Mouse (Mus musculus) liver, embryonic 12.5 days (tissue): Measurements from ENCODE around the gene Cd300ld2. TPM values are rescaled to one million over a fixed set of nuclear protein-coding genes. Genes with fewer than 3 reads are reported as not detected.

ENCODE experiments used
- ATAC-seq: fragments of 200-750 bp; cut with Nextera tagmentation; 2 replicates; pipeline ENCODE4 v1.8.0; 2017; ENCODE audit warnings: moderate number of reproducible peaks, mild to moderate bottlenecking, moderate library complexity
- H3K27ac ChIP-seq: fragments of 300-500 bp; sonication (generic); 2 replicates; pipeline ENCODE4 v1.5.1; 2016; ENCODE audit warnings: mild to moderate bottlenecking
- H3K27me3 ChIP-seq: fragments of 300-500 bp; sonication (generic); replicated peaks from 2 replicates; pipeline ENCODE4 v1.6.1; 2016; ENCODE audit warnings: mild to moderate bottlenecking, moderate library complexity
- H3K36me3 ChIP-seq: fragments of 300-500 bp; sonication (generic); 2 replicates; pipeline ENCODE4 v1.6.1; 2016; ENCODE audit warnings: mild to moderate bottlenecking, moderate library complexity
- H3K4me1 ChIP-seq: fragments of 300-500 bp; sonication (generic); 2 replicates; pipeline ENCODE4 v1.6.1; 2016
- H3K4me2 ChIP-seq: fragments of 300-500 bp; sonication (generic); 2 replicates; pipeline ENCODE4 v1.6.1; 2016; ENCODE audit warnings: mild to moderate bottlenecking, moderate library complexity
- H3K4me3 ChIP-seq: fragments of 300-500 bp; sonication (generic); 2 replicates; pipeline ENCODE4 v1.5.1; 2016; ENCODE audit warnings: mild to moderate bottlenecking, moderate library complexity
- H3K9ac ChIP-seq: fragments of 300-500 bp; sonication (generic); 2 replicates; pipeline ENCODE4 v1.6.1; 2016; ENCODE audit warnings: mild to moderate bottlenecking, moderate library complexity
- H3K9me3 ChIP-seq: fragments of 300-500 bp; sonication (generic); replicated peaks from 2 replicates; pipeline ENCODE4 v1.6.1; 2016; ENCODE audit warnings: mild to moderate bottlenecking, moderate library complexity
- WGBS: fragments of 180-500 bp; shearing (Covaris S2); methylation state at CpG from one replicate; pipeline ENCODE4 v1.1.7; 2016; ENCODE audit not compliant: insufficient replicate concordance; 5-methylcytosine and 5-hydroxymethylcytosine counted together
- polyA plus RNA-seq: library from polyadenylated mRNA; unstranded; fragments of >200 nt; fragmentation: Nextera tagmentation; extraction: Ambion mirVana; gene quantifications from 2 replicates; pipeline ENCODE4 v1.2.1, GENCODE M21; 2016

Gene Cd300ld2
- polyA plus RNA-seq, 1 experiment from 2014 or later = not detected

GRCm38 (mm10) chr11:115001474-115002040 is 14.4 kb downstream of the Cd300ld2 start, which contains the start of gene Cd300c2:
TSS of gene Cd300c2 (minus strand) at chr11:115001880.
- H3K27ac ChIP-seq = no peak within 1 kb of the TSS

DNA sequence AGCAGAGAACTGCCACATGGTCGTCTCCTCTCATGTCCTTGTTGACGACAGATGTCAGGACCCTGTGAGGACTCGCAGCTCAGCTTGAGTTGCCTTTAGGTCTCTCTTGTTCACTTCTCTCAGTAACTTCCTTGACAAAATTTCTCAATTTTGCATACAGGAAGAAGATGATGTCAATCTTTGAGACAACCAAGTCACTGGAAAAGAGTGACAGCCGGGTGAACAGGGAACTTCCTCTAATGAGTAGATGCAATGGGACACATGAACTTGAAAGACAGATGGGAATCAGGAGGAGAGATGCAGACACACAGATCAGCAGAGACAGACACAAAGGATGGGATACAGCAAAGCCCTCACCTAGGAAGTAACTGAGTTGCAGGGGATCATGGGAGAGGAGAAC is 26.2 kb downstream of the Cd300ld2 start, which contains the start of gene Cd300ld:
Gene Cd300ld (minus strand): TSS at position 130 of the 400 bp plus-strand sequence.
- H3K9me3 ChIP-seq = no peaks in the 10 kb centered on the region
- WGBS = 41% methylated on average over 4 of the region's 4 CpGs
- H3K4me3 ChIP-seq = no peak within 1 kb of the TSS
- ATAC-seq = no peak
- H3K27me3 ChIP-seq = no peaks in the 10 kb centered on the region
- H3K27ac ChIP-seq = no peak within 1 kb of the TSS
- H3K9ac ChIP-seq = no peak within 1 kb of the TSS
- no peaks in the 10 kb centered on the region for H3K36me3 ChIP-seq
- no peaks in the 10 kb centered on the region for H3K4me1 ChIP-seq
- H3K4me2 ChIP-seq = no peak within 1 kb of the TSS

More at GRCm38 (mm10) chr11:115001474-115002040, 14.4 kb downstream of the Cd300ld2 start, which contains the start of gene Cd300c2:
- Histone ChIP-seq H3K36me3 (no peaks in the 10 kb centered on the region), H3K9ac (no peak within 1 kb of the TSS), H3K4me3 (no peak within 1 kb of the TSS), H3K9me3 (no peaks in the 10 kb centered on the region), H3K27me3 (no peaks in the 10 kb centered on the region; the same call in 1 of the 2 replicates), H3K4me1 (no peaks in the 10 kb centered on the region), H3K4me2 (no peak within 1 kb of the TSS)
- no peak for ATAC-seq
- WGBS = 37% methylated on average over 7 of the region's 7 CpGs

- Histone ChIP-seq H3K27ac (no peak overlapping the region), H3K9ac (no peak overlapping the region)
- WGBS = 58% methylated on average over 4 of the region's 4 CpGs
These were observed 34.1 kb downstream of the Cd300ld2 start for GRCm38 (mm10) chr11:114981866-114982265.

DNA sequence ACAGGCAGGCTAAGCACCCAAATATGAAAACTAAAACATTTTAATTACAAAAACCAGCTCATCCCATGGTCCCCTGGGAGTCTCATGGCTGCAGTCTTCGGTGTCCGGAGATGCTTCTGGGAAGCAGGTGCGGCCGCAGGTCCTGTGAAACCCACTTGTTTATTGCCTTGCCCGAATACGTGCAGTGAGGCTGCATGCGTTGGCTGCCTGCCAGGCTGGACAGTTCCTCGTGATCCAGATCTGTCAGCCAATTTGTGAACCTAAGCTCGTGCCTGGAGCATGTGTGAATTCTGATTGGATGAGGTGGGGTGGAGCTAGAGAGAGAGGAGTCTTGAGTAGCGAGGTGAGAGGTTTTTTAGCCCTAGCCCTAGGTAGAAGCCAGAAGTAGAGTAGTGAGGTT is 43.3 kb downstream of the Cd300ld2 start:
- Histone ChIP-seq H3K9me3 (peaks cover 19% of the 10 kb centered on the region), H3K4me1 (no peaks in the 10 kb centered on the region), H3K4me2 (no peak overlapping the region), H3K27me3 (no peaks in the 10 kb centered on the region), H3K27ac (no peak overlapping the region), H3K36me3 (no peaks in the 10 kb centered on the region), H3K4me3 (no peak overlapping the region), H3K9ac (no peak overlapping the region)
- no peak for ATAC-seq
- WGBS = 80% methylated on average over 10 of the region's 10 CpGs

More at GRCm38 (mm10) chr11:114981866-114982265, 34.1 kb downstream of the Cd300ld2 start:
- no peak for ATAC-seq
- Histone ChIP-seq H3K4me2 (no peak overlapping the region), H3K4me3 (no peak overlapping the region), H3K27me3 (no peaks in the 10 kb centered on the region), H3K9me3 (peaks cover 21% of the 10 kb centered on the region), H3K36me3 (no peaks in the 10 kb centered on the region), H3K4me1 (no peaks in the 10 kb centered on the region)

- WGBS = 55% methylated on average over 9 of the region's 9 CpGs
- Histone ChIP-seq H3K4me3 (no peak within 1 kb of the TSS), H3K9ac (no peak within 1 kb of the TSS), H3K36me3 (no peaks in the 10 kb centered on the region), H3K27me3 (no peaks in the 10 kb centered on the region), H3K4me2 (no peak within 1 kb of the TSS), H3K27ac (no peak within 1 kb of the TSS), H3K9me3 (peaks cover 10% of the 10 kb centered on the region; the same call in 1 of the 2 replicates), H3K4me1 (no peaks in the 10 kb centered on the region)
- ATAC-seq = no peak
These were observed 47.2 kb downstream of the Cd300ld2 start, which contains the start of gene Cd300c for GRCm38 (mm10) chr11:114968752-114969207. TSS of gene Cd300c (minus strand) at chr11:114969157.

DNA sequence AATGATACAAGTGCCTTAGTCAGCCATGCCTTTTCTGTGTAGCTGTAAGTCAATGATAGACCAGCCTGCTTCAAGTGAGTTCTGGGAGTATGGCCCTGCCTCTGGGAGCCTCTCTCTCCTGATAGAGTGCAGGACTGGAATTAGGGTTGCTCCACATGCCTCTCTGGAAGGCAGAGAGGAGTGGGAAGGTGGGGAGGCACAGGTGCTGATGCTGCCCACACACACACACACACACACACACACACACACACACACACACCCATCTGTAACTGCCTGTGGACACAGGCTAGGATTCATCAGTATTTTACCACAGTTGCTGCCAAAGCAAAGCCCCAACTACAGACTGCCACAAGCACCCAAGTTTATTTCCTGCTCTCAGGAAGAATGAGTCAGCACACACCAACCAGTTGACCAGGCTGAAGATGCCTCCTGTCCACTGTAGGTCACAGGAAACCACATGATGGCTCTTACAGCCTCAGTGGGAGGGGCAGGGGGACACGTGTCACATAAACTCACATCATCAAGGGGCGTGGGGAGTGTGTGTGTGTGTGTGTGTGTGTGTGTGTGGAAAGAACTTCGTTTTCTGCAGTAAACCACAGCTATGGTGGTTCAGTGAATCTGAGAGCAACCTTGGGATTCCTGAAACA is 50.7 kb downstream of the Cd300ld2 start:
- ATAC-seq = no peak
- WGBS = 10% methylated on average over 3 of the region's 3 CpGs
- no peak overlapping the region for H3K4me2 ChIP-seq
- H3K9me3 ChIP-seq = no peaks in the 10 kb centered on the region
- H3K27ac ChIP-seq = no peak overlapping the region
- H3K27me3 ChIP-seq = no peaks in the 10 kb centered on the region
- H3K4me3 ChIP-seq = no peak overlapping the region
- no peaks in the 10 kb centered on the region for H3K36me3 ChIP-seq
- H3K4me1 ChIP-seq = peaks cover 11% of the 10 kb centered on the region
- no peak overlapping the region for H3K9ac ChIP-seq

DNA sequence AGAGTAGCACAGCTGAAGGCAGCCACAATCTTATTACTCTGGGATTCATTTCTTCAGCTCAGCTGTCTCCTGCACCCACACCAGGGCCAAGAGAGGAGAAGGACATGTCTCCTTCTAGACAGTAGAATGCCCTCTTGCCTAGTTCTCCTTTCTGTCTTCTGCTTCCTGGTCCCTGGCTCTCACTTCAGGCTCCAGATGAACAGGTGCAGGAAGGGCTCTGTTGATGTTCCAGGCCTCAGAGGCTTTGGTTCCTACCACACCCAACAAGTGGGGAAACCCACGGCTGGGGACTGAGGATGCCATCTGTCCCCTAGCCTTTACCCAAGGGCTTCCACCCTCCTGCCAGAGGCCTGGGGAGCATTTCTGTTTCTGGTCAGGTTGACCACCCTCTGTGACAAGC is 55.6 kb downstream of the Cd300ld2 start:
- 17% methylated on average over 1 of the region's 1 CpGs for WGBS

More for the DNA sequence above, 55.6 kb downstream of the Cd300ld2 start:
- H3K9me3 ChIP-seq = no peaks in the 10 kb centered on the region
- H3K4me1 ChIP-seq = peaks cover 11% of the 10 kb centered on the region
- no peak overlapping the region for H3K4me2 ChIP-seq
- H3K27me3 ChIP-seq = no peaks in the 10 kb centered on the region
- no peak overlapping the region for H3K9ac ChIP-seq
- no peaks in the 10 kb centered on the region for H3K36me3 ChIP-seq
- H3K27ac ChIP-seq = no peak overlapping the region
- no peak overlapping the region for H3K4me3 ChIP-seq
- no peak for ATAC-seq

Other genes with a start within 250 kb of the Cd300ld2 start
- not detected in 2 replicates for gene Btbd17, start 220.2 kb downstream of the Cd300ld2 start, polyA plus RNA-seq
- gene Gpr142, start 217.3 kb downstream of the Cd300ld2 start, polyA plus RNA-seq = not detected in 2 replicates
- 14.3 TPM in 2 replicates for gene Gprc5c, start 165.0 kb downstream of the Cd300ld2 start, polyA plus RNA-seq
- gene Cd300a, start 126.2 kb downstream of the Cd300ld2 start, polyA plus RNA-seq = 3.7 and 4.6 TPM in 2 replicates
- gene Cd300lb, start 81.8 kb downstream of the Cd300ld2 start, polyA plus RNA-seq = 0.39 and 0.67 TPM in 2 replicates
- not detected in 2 replicates for gene Cd300c, start 47.0 kb downstream of the Cd300ld2 start, polyA plus RNA-seq
- gene Cd300ld, start 26.3 kb downstream of the Cd300ld2 start, polyA plus RNA-seq = 0.48 and 0.67 TPM in 2 replicates
- 3.0 and 3.4 TPM in 2 replicates for gene Cd300c2, start 14.3 kb downstream of the Cd300ld2 start, polyA plus RNA-seq
- not detected in 2 replicates for gene Cd300ld4, start 10.8 kb upstream of the Cd300ld2 start, polyA plus RNA-seq
- gene Cd300ld5, start 21.6 kb upstream of the Cd300ld2 start, polyA plus RNA-seq = not detected in 2 replicates
- 0.23 TPM in 1 of 2 replicates, not detected in the other for gene Cd300ld3, start 32.2 kb upstream of the Cd300ld2 start, polyA plus RNA-seq
- gene Cd300e, start 46.0 kb upstream of the Cd300ld2 start, polyA plus RNA-seq = 0.50 and 0.61 TPM in 2 replicates
- 4.7 and 6.1 TPM in 2 replicates for gene Rab37, start 75.2 kb upstream of the Cd300ld2 start, polyA plus RNA-seq
- 0.90 and 1.3 TPM in 2 replicates for gene Cd300lf, start 117.8 kb upstream of the Cd300ld2 start, polyA plus RNA-seq
- 74.5 and 75.7 TPM in 2 replicates for gene Slc9a3r1, start 147.1 kb upstream of the Cd300ld2 start, polyA plus RNA-seq
- gene Tmem104, start 171.3 kb upstream of the Cd300ld2 start, polyA plus RNA-seq = 7.5 and 8.1 TPM in 2 replicates
- 12.8 and 12.9 TPM in 2 replicates for gene Nat9, start 171.7 kb upstream of the Cd300ld2 start, polyA plus RNA-seq